Mouse (Mus musculus) thymus, adult 2 months (tissue): ENCODE results near the gene 5730522E02Rik.

Experiments used
- CTCF ChIP-seq: fragments of 200-500 bp; IDR thresholded peaks from 2 replicates; pipeline ENCODE4 v1.5.1; 2012; ENCODE audit warnings: mild to moderate bottlenecking, control low read depth, low read length, moderate library complexity, borderline replicate concordance; ENCODE audit not compliant: control insufficient read depth, poor library complexity, insufficient read depth; ENCODE audit errors: extremely low read depth
- POLR2A ChIP-seq: fragments of 200-500 bp; IDR thresholded peaks from 2 replicates; pipeline ENCODE4 v1.6.1; 2012; ENCODE audit warnings: mild to moderate bottlenecking, low read length, control low read depth, moderate library complexity; ENCODE audit not compliant: control insufficient read depth, poor library complexity, insufficient read depth; ENCODE audit errors: extremely low read depth

DNA sequence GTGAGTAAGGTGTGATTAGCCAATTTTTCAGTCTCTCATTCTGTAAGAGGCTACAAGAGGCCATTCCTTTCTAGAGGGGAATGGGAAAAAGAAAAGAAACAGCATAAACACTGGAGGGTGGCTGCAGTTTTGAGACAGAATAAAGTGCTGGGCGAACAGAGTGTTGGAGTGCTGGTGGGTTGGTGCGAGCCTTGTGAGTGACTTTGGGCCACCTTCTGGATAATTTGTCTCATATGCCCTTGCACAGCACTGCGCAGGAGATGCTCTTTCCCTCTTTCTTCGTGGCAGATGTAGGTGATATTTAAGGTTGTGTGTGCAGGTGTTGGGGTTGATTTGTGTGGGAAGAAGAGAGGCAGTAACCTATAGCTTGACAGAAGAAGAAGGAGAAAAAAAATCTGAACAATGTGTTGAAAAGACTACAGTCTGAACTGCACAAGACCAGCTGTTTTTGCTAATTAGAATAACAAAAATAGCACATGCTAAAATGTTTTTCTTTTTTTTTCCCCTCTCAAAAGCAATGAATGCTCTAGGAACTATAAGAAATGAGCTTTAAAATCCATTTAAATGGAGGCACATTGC, 269.8 kb downstream of the 5730522E02Rik start:
- TF ChIP-seq POLR2A (no peak), CTCF (no peak)
